In genomic region chr4:121196995-121197394, GRCm38 (mm10) we compare ENCODE assay signal across 16 mouse cellular contexts. TPM values are rescaled to one million over a fixed set of nuclear protein-coding genes. Genes with fewer than 3 reads are reported as not detected.
A peak's percentile ranks its signal among the peaks of the same experiment; 100 is the strongest.
DNase-seq lines count a peak whose midpoint lies in the region; ATAC-seq and TF ChIP-seq lines count a peak whose summit lies in the region.
"Had no signal": no experiment of that assay in that cellular context is flagged by ENCODE, and none has a peak within 500 bp of the region (broad histone marks: within the 10 kb centered on the region; RNA-seq: fewer than 3 reads in every experiment).

No protein-coding gene starts in this region.

- H3K4me2 ChIP-seq in CH12.LX (ENCODE audit: insufficient read depth, low read depth, poor library complexity, severe bottlenecking): peak overlapping the region; percentile 33; the same call in 1 of the 2 replicates
- H3K4me2 ChIP-seq in forebrain, embryonic 13.5 days: no peak overlapping the region
- H3K4me2 ChIP-seq: embryonic facial prominence, embryonic 12.5 days; intestine, embryonic 15.5 days had no signal

- in situ Hi-C loops in CH12.LX (cut with MboI; ENCODE audit: low pct_ligation_motif_present, low pct_unique_long_range_greater_than_20kb, low sequenced_read_pairs): no loop called here

- DNase-seq in lung, adult 18-20 months: peak; percentile 24 to 38
- no peak for DNase-seq in lung, adult 2 months
- DNase-seq in CH12.LX (ENCODE audit: extremely low read depth): peak; percentile 71
- peak; percentile 43 to 59 for DNase-seq in natural killer cell, adult 2 months (ENCODE audit: low spot score in 2 of 2)
- no peak for DNase-seq in right cerebral cortex, postnatal 25 days
- no peak for DNase-seq in kidney, adult 8-10 months
- DNase-seq: cerebellum, postnatal 10 days; heart, adult 18-20 months; heart, postnatal 36 days; midbrain, embryonic 14.5 days; spleen, adult 18-20 months had no signal

- H3K9me3 ChIP-seq in CH12.LX (replicated peaks; ENCODE audit: low read length): no peaks in the 10 kb centered on the region
- H3K9me3 ChIP-seq in forebrain, embryonic 13.5 days (replicated peaks): no peaks in the 10 kb centered on the region
- H3K9me3 ChIP-seq: embryonic facial prominence, embryonic 12.5 days; intestine, embryonic 15.5 days had no signal

- 78% methylated on average over 4 of the region's 4 CpGs for WGBS in lung, adult 2 months
- 93% methylated on average over 4 of the region's 4 CpGs for WGBS in forebrain, embryonic 13.5 days

- H3K79me2 ChIP-seq in CH12.LX (replicated peaks; ENCODE audit: control insufficient read depth, extremely low read depth, insufficient read depth, poor library complexity, severe bottlenecking): peaks cover 44% of the 10 kb centered on the region

- dilution Hi-C loops in CH12.LX (cut with MboI; ENCODE audit: extremely low pct_ligation_motif_present, extremely low pct_unique_long_range_greater_than_20kb, low sequenced_read_pairs): no loop called here

- no peak overlapping the region for H3K9ac ChIP-seq in CH12.LX (ENCODE audit: insufficient read depth, low read depth)
- no peak overlapping the region for H3K9ac ChIP-seq in forebrain, embryonic 13.5 days
- H3K9ac ChIP-seq: embryonic facial prominence, embryonic 12.5 days; intestine, embryonic 15.5 days; liver, embryonic 14.5 days had no signal

- ATAC-seq in inflammation-experienced regulatory T-cells, adult 6 months: peak; percentile 29
- no peak for ATAC-seq in forebrain, embryonic 13.5 days
- ATAC-seq: intestine, embryonic 15.5 days had no signal

- H3K4me1 ChIP-seq in lung, adult 2 months (ENCODE audit: control insufficient read depth, insufficient read depth, low read length): peaks cover 6% of the 10 kb centered on the region
- peaks cover 11 to 62% of the 10 kb centered on the region in 2 experiments for H3K4me1 ChIP-seq in CH12.LX (ENCODE audit: control insufficient read depth in 1 of 2, insufficient read depth in 2 of 2)
- no peaks in the 10 kb centered on the region for H3K4me1 ChIP-seq in forebrain, embryonic 13.5 days
- H3K4me1 ChIP-seq: embryonic facial prominence, embryonic 12.5 days; intestine, embryonic 15.5 days had no signal

- 0 out of 2 replicates have a peak overlapping the region, but pooled peaks have one; percentile 19 for H3K27ac ChIP-seq in CH12.LX (ENCODE audit: insufficient read depth, low read depth)
- H3K27ac ChIP-seq in forebrain, embryonic 13.5 days: no peak overlapping the region
- H3K27ac ChIP-seq: embryonic facial prominence, embryonic 12.5 days; intestine, embryonic 15.5 days; liver, embryonic 14.5 days had no signal

- no peak for TF ChIP-seq RAD21 in CH12.LX (IDR thresholded peaks at IDR 0.05; ENCODE audit: low read depth, low read length)

- peaks cover 0 to 11% of the 10 kb centered on the region in 2 experiments for H3K36me3 ChIP-seq in CH12.LX (replicated peaks in 1 of 2; ENCODE audit: control insufficient read depth in 1 of 2, insufficient read depth in 1 of 2, low read length in 1 of 2)
- no peaks in the 10 kb centered on the region for H3K36me3 ChIP-seq in forebrain, embryonic 13.5 days (ENCODE audit: poor library complexity, severe bottlenecking)
- H3K36me3 ChIP-seq: embryonic facial prominence, embryonic 12.5 days; intestine, embryonic 15.5 days had no signal

- no peaks in the 10 kb centered on the region for H3K27me3 ChIP-seq in CH12.LX (replicated peaks)
- no peaks in the 10 kb centered on the region for H3K27me3 ChIP-seq in forebrain, embryonic 13.5 days
- H3K27me3 ChIP-seq: embryonic facial prominence, embryonic 12.5 days; intestine, embryonic 15.5 days had no signal

- TF ChIP-seq POLR2A in lung, adult 2 months (IDR thresholded peaks at IDR 0.05; ENCODE audit: borderline replicate concordance, extremely low read depth, low read depth, low read length): no peak
- TF ChIP-seq POLR2A in CH12.LX (IDR thresholded peaks at IDR 0.05; ENCODE audit: low read depth, low read length): no peak

- no peak overlapping the region for H3K4me3 ChIP-seq in lung, adult 2 months (replicated peaks; ENCODE audit: extremely low read depth, low read depth, low read length)
- H3K4me3 ChIP-seq in CH12.LX (replicated peaks in 1 of 3; ENCODE audit: low read depth in 2 of 3, low read length in 2 of 3, poor library complexity in 1 of 3): no peak overlapping the region
- H3K4me3 ChIP-seq in forebrain, embryonic 13.5 days: no peak overlapping the region
- H3K4me3 ChIP-seq: embryonic facial prominence, embryonic 12.5 days; intestine, embryonic 15.5 days had no signal

- peak; percentile 49; the same call in 1 of the 2 replicates for TF ChIP-seq EP300 in CH12.LX (IDR thresholded peaks at IDR 0.05; ENCODE audit: low read length)

- TF ChIP-seq CTCF in lung, adult 2 months (IDR thresholded peaks at IDR 0.05; ENCODE audit: insufficient read depth, low read length): no peak
- TF ChIP-seq CTCF in CH12.LX (conservative IDR thresholded peaks at IDR 0.05 in 1 of 2, IDR thresholded peaks at IDR 0.05 in 1 of 2; ENCODE audit: low read depth in 2 of 2, low read length in 2 of 2): no peak

TF ChIP-seq in CH12.LX, 34 proteins besides CTCF, POLR2A, EP300 and RAD21:
- no peak for TF ChIP-seq USF2 (conservative IDR thresholded peaks at IDR 0.05; ENCODE audit: low read depth, low read length)
- TF ChIP-seq IRF4 (IDR thresholded peaks at IDR 0.05; ENCODE audit: low read depth, low read length): 0 out of 2 replicates have a peak, but pooled peaks have one; percentile 52
- TF ChIP-seq ZC3H11A (IDR thresholded peaks at IDR 0.05; ENCODE audit: low read depth, low read length): no peak
- TF ChIP-seq JUN (IDR thresholded peaks at IDR 0.05; ENCODE audit: insufficient read depth, low read depth, low read length): no peak
- TF ChIP-seq JUND (conservative IDR thresholded peaks at IDR 0.05; ENCODE audit: low read depth, low read length): 0 out of 2 replicates have a peak, but pooled peaks have one; percentile 10
- no peak for TF ChIP-seq GABPA (IDR thresholded peaks at IDR 0.05; ENCODE audit: insufficient replicate concordance, low read depth, low read length)
- no peak for TF ChIP-seq KAT2A (IDR thresholded peaks at IDR 0.05; ENCODE audit: insufficient replicate concordance, low read length)
- TF ChIP-seq ZMIZ1 (IDR thresholded peaks at IDR 0.05; ENCODE audit: low read depth, low read length): no peak
- TF ChIP-seq ELF1 (IDR thresholded peaks at IDR 0.05; ENCODE audit: low read depth, low read length): no peak
- TF ChIP-seq SIN3A (IDR thresholded peaks at IDR 0.05; ENCODE audit: low read length): no peak
- no peak for TF ChIP-seq MYC (IDR thresholded peaks at IDR 0.05; ENCODE audit: low read depth, low read length)
- TF ChIP-seq MAX (IDR thresholded peaks at IDR 0.05; ENCODE audit: low read length): no peak
- TF ChIP-seq PAX5 (IDR thresholded peaks at IDR 0.05; ENCODE audit: low read length): no peak
- TF ChIP-seq HCFC1 (IDR thresholded peaks at IDR 0.05; ENCODE audit: low read depth, low read length): no peak
- no peak for TF ChIP-seq POLR2AphosphoS2 (IDR thresholded peaks at IDR 0.05; ENCODE audit: low read depth, low read length)
- TF ChIP-seq E2F4 (IDR thresholded peaks at IDR 0.05; ENCODE audit: insufficient replicate concordance, low read depth, low read length): no peak
- no peak for TF ChIP-seq MAZ (IDR thresholded peaks at IDR 0.05; ENCODE audit: low read depth, low read length)
- TF ChIP-seq ZNF384 (IDR thresholded peaks at IDR 0.05; ENCODE audit: low read depth, low read length): peak; percentile 37; the same call in 1 of the 2 replicates
- peak; percentile 23; the same call in 1 of the 2 replicates for TF ChIP-seq ETS1 (conservative IDR thresholded peaks at IDR 0.05; ENCODE audit: low read depth, low read length)
- no peak for TF ChIP-seq UBTF (IDR thresholded peaks at IDR 0.05; ENCODE audit: low read depth, low read length)
- TF ChIP-seq SMC3 (IDR thresholded peaks at IDR 0.05; ENCODE audit: low read depth, low read length): no peak
- TF ChIP-seq USF1 (IDR thresholded peaks at IDR 0.05; ENCODE audit: low read depth, low read length): no peak
- no peak for TF ChIP-seq MXI1 (IDR thresholded peaks at IDR 0.05; ENCODE audit: low read depth, low read length)
- no peak for TF ChIP-seq CHD1 (IDR thresholded peaks at IDR 0.05; ENCODE audit: low read depth, low read length)
- TF ChIP-seq CHD2 (IDR thresholded peaks at IDR 0.05; ENCODE audit: low read length): no peak
- TF ChIP-seq MAFK (IDR thresholded peaks at IDR 0.05; ENCODE audit: insufficient replicate concordance, low read length): no peak
- no peak for TF ChIP-seq RCOR1 (conservative IDR thresholded peaks at IDR 0.05; ENCODE audit: low read depth, low read length)
- no peak for TF ChIP-seq MEF2A (IDR thresholded peaks at IDR 0.05; ENCODE audit: borderline replicate concordance, low read depth, low read length)
- TF ChIP-seq NELFE (IDR thresholded peaks at IDR 0.05; ENCODE audit: low read depth, low read length): no peak
- TF ChIP-seq TCF12 (IDR thresholded peaks at IDR 0.05; ENCODE audit: low read depth, low read length): 0 out of 2 replicates have a peak, but pooled peaks have one; percentile 16
- TF ChIP-seq BHLHE40 (IDR thresholded peaks at IDR 0.05; ENCODE audit: low read depth, low read length): peak; percentile 36; the same call in 1 of the 2 replicates

RNA-seq across cellular contexts. Expression of gene Rlf, which starts 17.9 kb away (rescaled TPM):
- polyA plus RNA-seq in lung, adult 2 months (2012; rRNA removed): 2.8 and 3.9 TPM in 2 replicates
- 13.2 and 17.4 TPM in 2 replicates for total RNA-seq in CH12.LX (2012; rRNA removed)
- total RNA-seq in CH12.LX (2014; rRNA removed): 25.1 and 25.5 TPM in 2 replicates
- 8.8 and 9.4 TPM in 2 replicates for polyA plus RNA-seq in CH12.LX (2012; ENCODE audit: insufficient read length, low read depth)
- polyA plus RNA-seq in inflammation-experienced regulatory T-cells, adult 6 months (2017; shearing (Covaris generic)): 10 to 100 TPM; 14.1 to 21.5 (median 19.0) TPM
- polyA plus RNA-seq in forebrain, embryonic 13.5 days (2015; fragmentation: Nextera tagmentation; extraction: Ambion mirVana): 27.5 and 31.7 TPM in 2 replicates

Comparison
In these comparisons a context has a peak if more than half of its experiments do, and no peak if none do; other contexts are left out.
1. DNase-seq: peak in lung, adult 18-20 months (2 of 2), CH12.LX (single experiment) and natural killer cell, adult 2 months (2 of 2); none in lung, adult 2 months (single experiment), right cerebral cortex, postnatal 25 days (single experiment) and kidney, adult 8-10 months (0 of 2).